Mouse (Mus musculus): ENCODE results near the gene Kazn.
A peak's percentile ranks its signal among the peaks of the same experiment; 100 is the strongest.

Kazn gene

GRCm38 (mm10) chr4:142196626-142197025 is 42.6 kb downstream of the Kazn start:
- DNase-seq (ENCODE audit: low read depth, low spot score): peak; percentile 51

- DNase-seq (ENCODE audit: low read depth, low spot score): no peak
Measured at GRCm38 (mm10) chr4:142193780-142194179, 45.4 kb downstream of the Kazn start.

GRCm38 (mm10) chr4:142193151-142193578 is 46.0 kb downstream of the Kazn start:
- DNase-seq (ENCODE audit: low read depth, low spot score): no peak

GRCm38 (mm10) chr4:142189960-142190359 is 49.2 kb downstream of the Kazn start:
- no peak for DNase-seq (ENCODE audit: low read depth, low spot score)

GRCm38 (mm10) chr4:142188501-142188900 is 50.7 kb downstream of the Kazn start:
- no peak for DNase-seq (ENCODE audit: low read depth, low spot score)

- DNase-seq (ENCODE audit: low read depth, low spot score): peak; percentile 73
Measured at GRCm38 (mm10) chr4:142186155-142186554, 53.0 kb downstream of the Kazn start.

- no peak for DNase-seq (ENCODE audit: low read depth, low spot score)
Measured at GRCm38 (mm10) chr4:142185533-142185900, 53.7 kb downstream of the Kazn start.

GRCm38 (mm10) chr4:142184852-142185532 is 54.2 kb downstream of the Kazn start:
- DNase-seq (ENCODE audit: low read depth, low spot score): no peak

- peak; percentile 56 for DNase-seq (ENCODE audit: low read depth, low spot score)
Measured at GRCm38 (mm10) chr4:142183591-142183990, 55.6 kb downstream of the Kazn start.

GRCm38 (mm10) chr4:142183015-142183414 is 56.2 kb downstream of the Kazn start:
- no peak for DNase-seq (ENCODE audit: low read depth, low spot score)

- no peak for DNase-seq (ENCODE audit: low read depth, low spot score)
Measured at GRCm38 (mm10) chr4:142181646-142182045, 57.6 kb downstream of the Kazn start.

GRCm38 (mm10) chr4:142180874-142181273 is 58.3 kb downstream of the Kazn start:
- DNase-seq (ENCODE audit: low read depth, low spot score): no peak

- no peak for DNase-seq (ENCODE audit: low read depth, low spot score)
Measured at GRCm38 (mm10) chr4:142180289-142180688, 58.9 kb downstream of the Kazn start.

GRCm38 (mm10) chr4:142179531-142179930 is 59.7 kb downstream of the Kazn start:
- no peak for DNase-seq (ENCODE audit: low read depth, low spot score)

GRCm38 (mm10) chr4:142176732-142177131 is 62.5 kb downstream of the Kazn start:
- no peak for DNase-seq (ENCODE audit: low read depth, low spot score)

- DNase-seq (ENCODE audit: low read depth, low spot score): no peak
Measured at GRCm38 (mm10) chr4:142173981-142174485, 65.2 kb downstream of the Kazn start.

GRCm38 (mm10) chr4:142172942-142173341 is 66.3 kb downstream of the Kazn start:
- no peak for DNase-seq (ENCODE audit: low read depth, low spot score)

- DNase-seq (ENCODE audit: low read depth, low spot score): peak; percentile 40
Measured at GRCm38 (mm10) chr4:142171788-142172497, 67.3 kb downstream of the Kazn start.

GRCm38 (mm10) chr4:142170882-142171768 is 68.1 kb downstream of the Kazn start:
- DNase-seq (ENCODE audit: low read depth, low spot score): peak; percentile 95

- DNase-seq (ENCODE audit: low read depth, low spot score): peak; percentile 83
Measured at GRCm38 (mm10) chr4:142169636-142170035, 69.6 kb downstream of the Kazn start.

- DNase-seq (ENCODE audit: low read depth, low spot score): no peak
Measured at GRCm38 (mm10) chr4:142168352-142168751, 70.8 kb downstream of the Kazn start.
